Mouse (Mus musculus): Measurements from ENCODE around the gene Tssk3. TPM values are rescaled to one million over a fixed set of nuclear protein-coding genes. Genes with fewer than 3 reads are reported as not detected.

Tssk3 gene
- polyA plus RNA-seq, 1 experiment from 2014 or later = 0.34 TPM

- WGBS = 56% methylated on average over 6 of the region's 6 CpGs
- Histone ChIP-seq H3K9me3 (no peaks in the 10 kb centered on the region), H3K9ac (replicated peaks) (peak overlapping the region; percentile 38), H3K4me1 (peaks cover 24% of the 10 kb centered on the region), H3K27me3 (peaks cover 10% of the 10 kb centered on the region), H3K36me3 (no peaks in the 10 kb centered on the region), H3K4me3 (peak overlapping the region; percentile 29), H3K27ac (replicated peaks) (peak overlapping the region; percentile 85), H3K4me2 (replicated peaks) (peak overlapping the region; percentile 37)
- no peak for ATAC-seq (replicated peaks)
Observed at GRCm38 (mm10) chr4:129496631-129497030, 5.8 kb upstream of the Tssk3 start.

DNA sequence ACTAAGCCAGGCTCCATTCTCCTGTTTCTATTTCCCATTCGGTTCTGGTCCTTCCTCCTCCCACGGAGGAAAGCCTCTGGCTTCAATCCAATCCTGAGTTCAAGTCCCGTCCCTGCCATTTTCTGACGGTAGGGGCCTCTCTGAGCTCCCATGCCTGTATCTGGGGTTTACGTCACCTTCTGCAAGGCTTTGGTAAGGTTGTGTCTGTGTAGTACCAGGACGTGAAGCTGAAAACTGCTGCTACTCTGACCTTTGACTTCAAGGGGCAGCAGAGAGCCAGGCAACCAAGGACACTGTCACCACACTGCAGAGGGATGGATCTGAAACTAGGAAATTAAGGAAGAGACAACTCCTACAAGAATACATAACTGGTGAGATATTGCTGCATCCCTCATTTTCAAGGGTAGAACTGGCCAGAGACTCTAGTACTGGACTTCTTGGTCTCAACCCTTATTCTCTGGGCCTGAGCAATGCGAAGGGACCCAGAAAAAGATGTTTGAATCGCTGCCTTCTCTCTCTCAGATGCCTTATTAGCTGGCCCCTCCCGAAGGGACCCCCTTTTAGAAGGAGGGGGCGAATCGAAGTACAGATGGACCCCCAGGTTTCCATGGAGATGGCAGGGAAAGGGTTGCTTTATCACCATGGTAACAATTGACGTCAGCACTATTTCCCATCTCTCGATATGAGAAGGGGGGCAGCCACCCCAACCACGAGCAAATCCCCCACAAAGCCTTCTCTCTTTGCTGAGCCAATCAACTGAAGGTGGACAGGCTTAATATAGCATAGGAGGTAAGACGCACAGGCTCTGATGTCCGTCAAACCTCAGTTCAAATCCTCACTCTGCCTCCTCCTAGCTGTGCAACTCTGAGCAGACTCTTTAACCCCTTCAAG lies 5.1 kb upstream of the Tssk3 start:
- WGBS = 18% methylated on average over 16 of the region's 16 CpGs
- Histone ChIP-seq H3K27ac (replicated peaks) (peak overlapping the region; percentile 85), H3K27me3 (peaks cover 17% of the 10 kb centered on the region), H3K4me2 (replicated peaks) (peak overlapping the region; percentile 37), H3K36me3 (no peaks in the 10 kb centered on the region), H3K4me3 (peak overlapping the region; percentile 29), H3K4me1 (peaks cover 27% of the 10 kb centered on the region), H3K9me3 (no peaks in the 10 kb centered on the region), H3K9ac (replicated peaks) (peak overlapping the region; percentile 38)
- ATAC-seq (replicated peaks) = peak; percentile 53

GRCm38 (mm10) chr4:129494681-129495080 lies 3.9 kb upstream of the Tssk3 start:
- Histone ChIP-seq H3K4me1 (peaks cover 29% of the 10 kb centered on the region), H3K27me3 (peaks cover 19% of the 10 kb centered on the region), H3K4me2 (replicated peaks) (no peak overlapping the region), H3K27ac (replicated peaks) (no peak overlapping the region), H3K4me3 (no peak overlapping the region), H3K9ac (replicated peaks) (no peak overlapping the region), H3K9me3 (no peaks in the 10 kb centered on the region), H3K36me3 (peaks cover under 1% of the 10 kb centered on the region; the same call in 1 of the 2 replicates)
- ATAC-seq (replicated peaks) = no peak
- 70% methylated on average over 7 of the region's 7 CpGs for WGBS

GRCm38 (mm10) chr4:129481090-129481489 lies 9.7 kb downstream of the Tssk3 start:
- no peaks in the 10 kb centered on the region for H3K4me1 ChIP-seq
- no peak overlapping the region for H3K9ac ChIP-seq (replicated peaks)
- H3K4me2 ChIP-seq (replicated peaks) = no peak overlapping the region
- no peak overlapping the region for H3K27ac ChIP-seq (replicated peaks)
- no peak overlapping the region for H3K4me3 ChIP-seq
- no peaks in the 10 kb centered on the region for H3K9me3 ChIP-seq
- no peaks in the 10 kb centered on the region for H3K27me3 ChIP-seq
- 84% methylated on average over 1 of the region's 1 CpGs for WGBS
- H3K36me3 ChIP-seq = peaks cover 74% of the 10 kb centered on the region
- no peak for ATAC-seq (replicated peaks)

DNA sequence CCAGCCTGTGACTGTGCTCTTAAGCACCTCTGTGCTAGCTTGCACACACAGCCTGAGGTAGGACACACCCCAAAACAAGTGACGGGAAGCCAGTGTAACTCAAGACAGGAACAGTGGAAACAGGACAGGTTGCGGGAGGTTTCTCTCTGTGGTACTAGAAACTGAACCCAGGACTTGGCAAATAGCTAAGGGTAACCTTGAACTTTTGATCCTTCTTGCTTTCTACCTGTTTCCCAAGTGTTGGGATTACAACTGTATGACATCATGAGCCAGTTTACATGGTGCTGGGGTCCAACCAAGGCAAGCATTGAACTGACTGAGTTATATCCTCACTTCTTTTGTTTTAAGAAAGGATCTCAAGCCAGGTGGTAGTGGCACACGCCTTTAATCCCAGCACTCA lies 11.0 kb downstream of the Tssk3 start:
- 88% methylated on average over 3 of the region's 3 CpGs for WGBS
- H3K4me1 ChIP-seq = no peaks in the 10 kb centered on the region
- no peak overlapping the region for H3K4me2 ChIP-seq (replicated peaks)
- H3K9me3 ChIP-seq = no peaks in the 10 kb centered on the region
- no peak overlapping the region for H3K27ac ChIP-seq (replicated peaks)
- H3K36me3 ChIP-seq = peaks cover 72% of the 10 kb centered on the region
- ATAC-seq (replicated peaks) = no peak
- H3K9ac ChIP-seq (replicated peaks) = no peak overlapping the region
- H3K4me3 ChIP-seq = no peak overlapping the region
- H3K27me3 ChIP-seq = no peaks in the 10 kb centered on the region

DNA sequence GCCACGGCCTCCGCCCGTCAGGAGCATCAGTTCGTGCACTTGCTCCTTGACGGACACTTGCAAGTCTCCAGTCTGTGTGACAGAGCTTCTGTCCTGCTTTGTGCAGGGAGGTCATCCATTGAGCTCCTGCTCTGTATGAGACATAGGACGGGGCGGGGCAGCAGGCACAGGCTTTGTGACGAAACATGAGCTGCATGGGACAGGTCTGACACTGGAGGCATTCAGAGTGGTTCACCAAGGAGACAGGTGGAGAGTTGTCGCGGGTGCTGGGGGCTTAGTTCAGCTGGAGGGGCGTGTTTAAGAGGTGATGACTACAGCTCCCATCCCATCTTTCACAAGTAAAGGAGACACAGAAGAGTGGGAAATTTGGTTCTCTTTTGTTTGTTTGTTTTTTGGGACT lies 14.8 kb downstream of the Tssk3 start:
- ATAC-seq (replicated peaks) = no peak
- 90% methylated on average over 11 of the region's 11 CpGs for WGBS

DNA sequence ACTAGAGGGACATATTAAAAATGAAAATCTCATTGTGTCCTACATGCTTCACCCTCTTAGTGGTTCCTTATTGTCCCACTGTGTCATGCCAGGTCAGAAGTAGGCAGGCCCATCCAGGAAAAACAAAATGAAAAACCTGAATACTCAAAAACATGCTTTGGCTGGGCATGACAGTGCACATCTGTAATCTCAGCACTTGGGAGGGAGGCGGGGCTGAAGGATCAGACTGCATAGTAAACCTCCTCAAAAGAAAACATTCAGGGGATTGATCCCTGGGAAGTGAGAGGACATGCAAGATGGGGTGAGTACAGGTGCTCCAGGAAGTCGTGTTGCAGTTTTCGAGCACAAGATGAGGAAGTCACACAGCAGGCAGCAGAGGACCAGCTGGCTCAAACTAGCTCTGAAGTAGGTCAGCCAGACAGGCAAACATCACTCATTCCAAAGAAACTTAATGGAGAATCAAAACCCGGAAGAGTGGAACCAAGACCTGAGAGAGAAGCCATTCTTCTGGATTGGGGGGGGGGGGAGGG lies 26.5 kb downstream of the Tssk3 start:
- Histone ChIP-seq H3K9ac (replicated peaks) (no peak overlapping the region), H3K27me3 (no peaks in the 10 kb centered on the region), H3K36me3 (peaks cover 48% of the 10 kb centered on the region), H3K27ac (replicated peaks) (no peak overlapping the region), H3K4me2 (replicated peaks) (no peak overlapping the region), H3K4me1 (peaks cover 18% of the 10 kb centered on the region), H3K9me3 (no peaks in the 10 kb centered on the region), H3K4me3 (no peak overlapping the region)
- WGBS = 84% methylated on average over 4 of the region's 4 CpGs
- no peak for ATAC-seq (replicated peaks)

More for the DNA sequence above, 14.8 kb downstream of the Tssk3 start:
- Histone ChIP-seq H3K9ac (replicated peaks) (no peak overlapping the region), H3K36me3 (peaks cover 85% of the 10 kb centered on the region), H3K4me2 (replicated peaks) (no peak overlapping the region), H3K4me3 (no peak overlapping the region), H3K27ac (replicated peaks) (no peak overlapping the region), H3K9me3 (no peaks in the 10 kb centered on the region), H3K27me3 (no peaks in the 10 kb centered on the region), H3K4me1 (no peaks in the 10 kb centered on the region)

GRCm38 (mm10) chr4:129463097-129464059 lies 27.4 kb downstream of the Tssk3 start:
- peaks cover 38% of the 10 kb centered on the region for H3K36me3 ChIP-seq
- no peaks in the 10 kb centered on the region for H3K27me3 ChIP-seq
- no peaks in the 10 kb centered on the region for H3K9me3 ChIP-seq
- H3K9ac ChIP-seq (replicated peaks) = no peak overlapping the region
- no peak overlapping the region for H3K27ac ChIP-seq (replicated peaks)
- 89% methylated on average over 24 of the region's 24 CpGs for WGBS
- H3K4me1 ChIP-seq = peaks cover 18% of the 10 kb centered on the region
- ATAC-seq (replicated peaks) = no peak
- no peak overlapping the region for H3K4me2 ChIP-seq (replicated peaks)
- H3K4me3 ChIP-seq = no peak overlapping the region

DNA sequence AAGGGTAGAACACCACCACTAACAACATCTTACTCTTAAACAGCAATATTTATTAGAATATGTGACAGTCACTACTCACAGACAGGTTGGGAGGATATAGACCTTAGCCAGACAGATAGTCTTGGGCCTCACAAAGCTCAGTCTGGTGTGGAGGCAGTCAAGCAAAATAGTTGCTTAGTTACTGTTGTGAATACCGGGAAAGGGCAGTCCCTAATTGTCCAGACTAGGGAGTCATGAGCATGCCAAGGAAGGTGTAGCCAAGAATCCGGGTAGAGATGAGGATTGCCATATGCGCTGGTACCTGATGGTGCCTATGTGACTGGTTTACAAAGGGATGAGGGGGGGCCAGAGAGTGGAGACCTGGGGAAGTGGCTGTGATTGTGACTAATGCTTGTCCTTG lies 28.7 kb downstream of the Tssk3 start:
- WGBS = 40% methylated on average over 3 of the region's 3 CpGs
- no peaks in the 10 kb centered on the region for H3K9me3 ChIP-seq
- no peak for ATAC-seq (replicated peaks)
- H3K36me3 ChIP-seq = peaks cover 26% of the 10 kb centered on the region
- peak overlapping the region; percentile 97; the same call in 1 of the 2 replicates for H3K27ac ChIP-seq (replicated peaks)
- H3K4me3 ChIP-seq = peak overlapping the region; percentile 99
- peak overlapping the region; percentile 91 for H3K4me2 ChIP-seq (replicated peaks)
- no peaks in the 10 kb centered on the region for H3K27me3 ChIP-seq
- peak overlapping the region; percentile 91 for H3K9ac ChIP-seq (replicated peaks)
- H3K4me1 ChIP-seq = peaks cover 18% of the 10 kb centered on the region

GRCm38 (mm10) chr4:129461183-129461960 lies 29.4 kb downstream of the Tssk3 start, which contains the start of gene Bsdc1:
Gene Bsdc1, plus strand, starts transcription at chr4:129461581.
- Histone ChIP-seq H3K36me3 (peaks cover 18% of the 10 kb centered on the region), H3K4me2 (replicated peaks) (peak within 1 kb of the TSS; percentile 91), H3K27me3 (no peaks in the 10 kb centered on the region), H3K27ac (replicated peaks) (peak within 1 kb of the TSS; percentile 97), H3K4me1 (peaks cover 18% of the 10 kb centered on the region), H3K9me3 (no peaks in the 10 kb centered on the region), H3K9ac (replicated peaks) (peak within 1 kb of the TSS; percentile 91), H3K4me3 (peak within 1 kb of the TSS; percentile 99)
- peak; percentile 99 for ATAC-seq (replicated peaks)
- under 1% methylated on average over 46 of the region's 46 CpGs for WGBS

DNA sequence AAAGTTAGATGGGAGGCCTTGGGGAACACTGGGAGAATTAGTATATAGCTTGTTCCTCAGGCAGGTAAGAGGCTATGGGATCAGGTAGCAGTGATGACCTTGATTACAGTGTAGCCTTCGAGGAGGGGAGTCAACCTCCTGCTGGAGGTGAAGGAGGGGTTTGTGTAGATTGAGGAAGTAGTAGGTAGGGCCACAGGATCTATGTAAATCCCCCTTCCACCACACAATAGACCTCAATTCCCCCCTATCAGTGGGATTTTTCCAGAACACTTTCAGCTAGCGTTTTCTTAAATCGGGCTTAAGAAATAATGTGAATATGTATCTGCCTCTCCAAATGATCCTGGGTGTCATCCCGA lies 30.0 kb downstream of the Tssk3 start:
- peak; percentile 28 for ATAC-seq (replicated peaks)
- Histone ChIP-seq H3K36me3 (peaks cover 13% of the 10 kb centered on the region), H3K9ac (replicated peaks) (peak overlapping the region; percentile 72), H3K27ac (replicated peaks) (peak overlapping the region; percentile 97), H3K4me3 (peak overlapping the region; percentile 99), H3K4me1 (peaks cover 18% of the 10 kb centered on the region), H3K4me2 (replicated peaks) (peak overlapping the region; percentile 59), H3K9me3 (no peaks in the 10 kb centered on the region), H3K27me3 (no peaks in the 10 kb centered on the region)
- WGBS = under 1% methylated on average over 4 of the region's 4 CpGs

All from forebrain, embryonic 15.5 days (tissue).